Mouse (Mus musculus): ENCODE data around the gene Tex19.2. TPM values are rescaled to one million over a fixed set of nuclear protein-coding genes. Genes with fewer than 3 reads are reported as not detected.
"Not testable (repeated sequence)": the region's sequence is repeated elsewhere in the genome, so short reads cannot be mapped to it uniquely, and the experiment has no call there.

The Tex19.2 gene
- total RNA-seq, 2 experiments from 2014 or later = 0.71 TPM; not detected in 1

DNA sequence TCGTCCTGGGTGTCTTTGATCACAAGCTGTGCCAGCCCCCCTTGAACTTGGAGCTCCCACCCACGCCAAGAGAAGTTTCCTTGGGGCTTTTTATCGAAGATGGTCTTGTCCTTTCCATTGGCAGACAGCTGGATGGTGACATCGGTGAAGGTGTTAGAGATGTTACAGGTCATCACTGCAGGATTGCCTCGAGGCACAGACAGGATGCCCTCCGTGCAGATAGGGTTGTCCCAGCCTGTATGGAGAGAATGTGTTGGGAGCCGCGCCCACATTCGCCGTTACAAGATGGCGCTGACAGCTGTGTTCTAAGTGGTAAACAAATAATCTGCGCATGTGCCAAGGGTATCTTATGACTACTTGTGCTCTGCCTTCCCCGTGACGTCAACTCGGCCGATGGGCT lies 48.8 kb downstream of the Tex19.2 start:
- ATAC-seq (replicated peaks; ENCODE audit: poor library complexity) = not testable (repeated sequence)

DNA sequence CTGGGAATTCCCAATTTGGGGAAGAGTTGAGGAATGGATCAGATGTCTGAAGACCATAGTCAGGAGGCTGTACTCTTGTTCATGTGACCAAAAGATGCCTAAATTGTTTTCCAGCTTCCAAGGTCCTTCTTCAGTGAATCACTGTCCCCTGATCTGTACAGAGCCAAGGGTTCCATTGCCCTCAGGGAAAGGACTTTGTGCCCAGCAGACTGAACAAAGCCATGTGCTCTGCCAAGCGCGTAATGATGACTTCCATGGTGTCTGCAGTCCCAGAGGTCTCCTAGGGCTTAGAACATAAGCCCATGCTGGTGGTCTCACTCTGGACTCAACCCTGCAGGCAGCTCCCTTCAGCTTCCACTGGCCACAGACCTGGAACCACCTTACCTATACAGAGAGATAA lies 50.6 kb downstream of the Tex19.2 start:
- ATAC-seq (replicated peaks; ENCODE audit: poor library complexity) = no peak

Other genes starting within 250 kb of the Tex19.2 start
- gene Ccdc57, start 185.8 kb downstream of the Tex19.2 start, total RNA-seq (2015) = 4.5 and 6.4 TPM in 2 replicates
- 6.4 and 8.4 TPM in 2 replicates for gene Ccdc57, start 185.8 kb downstream of the Tex19.2 start, total RNA-seq (2017)
- gene Slc16a3, start 170.2 kb downstream of the Tex19.2 start, total RNA-seq (2015) = 4.4 and 5.3 TPM in 2 replicates
- 6.0 and 7.5 TPM in 2 replicates for gene Slc16a3, start 170.2 kb downstream of the Tex19.2 start, total RNA-seq (2017)
- gene Csnk1d, start 127.3 kb downstream of the Tex19.2 start, total RNA-seq (2015) = 51.3 and 64.2 TPM in 2 replicates
- gene Csnk1d, start 127.3 kb downstream of the Tex19.2 start, total RNA-seq (2017) = 69.8 and 74.2 TPM in 2 replicates
- gene Cd7, start 79.3 kb downstream of the Tex19.2 start, total RNA-seq (2015) = 0.44 and 0.59 TPM in 2 replicates
- gene Cd7, start 79.3 kb downstream of the Tex19.2 start, total RNA-seq (2017) = 0.29 TPM in 1 of 2 replicates, not detected in the other
- gene Sectm1b, start 55.1 kb downstream of the Tex19.2 start, total RNA-seq (2015) = not detected in 2 replicates
- gene Sectm1b, start 55.1 kb downstream of the Tex19.2 start, total RNA-seq (2017) = not detected in 2 replicates
- gene Sectm1a, start 37.5 kb downstream of the Tex19.2 start, total RNA-seq (2015) = not detected in 2 replicates
- not detected in 2 replicates for gene Sectm1a, start 37.5 kb downstream of the Tex19.2 start, total RNA-seq (2017)
- gene Tex19.1, start 27.5 kb upstream of the Tex19.2 start, total RNA-seq (2015) = not detected in 2 replicates
- gene Tex19.1, start 27.5 kb upstream of the Tex19.2 start, total RNA-seq (2017) = not detected in 2 replicates
- gene Uts2r, start 41.6 kb upstream of the Tex19.2 start, total RNA-seq (2015) = not detected in 2 replicates
- gene Uts2r, start 41.6 kb upstream of the Tex19.2 start, total RNA-seq (2017) = not detected in 2 replicates
- gene Hexdc, start 85.8 kb upstream of the Tex19.2 start, total RNA-seq (2015) = 2.5 and 3.8 TPM in 2 replicates
- gene Hexdc, start 85.8 kb upstream of the Tex19.2 start, total RNA-seq (2017) = 5.7 and 6.3 TPM in 2 replicates
- gene Ogfod3, start 86.0 kb upstream of the Tex19.2 start, total RNA-seq (2015) = 14.0 and 18.3 TPM in 2 replicates
- gene Ogfod3, start 86.0 kb upstream of the Tex19.2 start, total RNA-seq (2017) = 5.6 and 7.4 TPM in 2 replicates
- 39.6 and 42.2 TPM in 2 replicates for gene Cybc1, start 110.6 kb upstream of the Tex19.2 start, total RNA-seq (2015)
- 34.5 and 40.0 TPM in 2 replicates for gene Cybc1, start 110.6 kb upstream of the Tex19.2 start, total RNA-seq (2017)
- 11.3 and 11.9 TPM in 2 replicates for gene Narf, start 118.6 kb upstream of the Tex19.2 start, total RNA-seq (2015)
- 21.0 and 23.9 TPM in 2 replicates for gene Narf, start 118.6 kb upstream of the Tex19.2 start, total RNA-seq (2017)
- gene Foxk2, start 141.3 kb upstream of the Tex19.2 start, total RNA-seq (2015) = 24.8 and 28.9 TPM in 2 replicates
- 20.9 and 23.1 TPM in 2 replicates for gene Foxk2, start 141.3 kb upstream of the Tex19.2 start, total RNA-seq (2017)
- gene Wdr45b, start 235.8 kb upstream of the Tex19.2 start, total RNA-seq (2015) = 44.1 and 56.8 TPM in 2 replicates
- gene Wdr45b, start 235.8 kb upstream of the Tex19.2 start, total RNA-seq (2017) = 45.8 and 48.8 TPM in 2 replicates